Mouse (Mus musculus) megakaryocyte, embryonic 14.5 days (primary cell): ENCODE results near the gene Gm29276. TPM values are rescaled to one million over a fixed set of nuclear protein-coding genes. Genes with fewer than 3 reads are reported as not detected.
"Not testable (repeated sequence)": the region's sequence is repeated elsewhere in the genome, so short reads cannot be mapped to it uniquely, and the experiment has no call there.

Source experiments
- H3K27me3 ChIP-seq: replicated peaks from 2 replicates; pipeline ENCODE3; 2012; ENCODE audit warnings: inconsistent platforms
- H3K36me3 ChIP-seq: replicated peaks from 2 replicates; pipeline ENCODE3; 2012; ENCODE audit warnings: low read length, inconsistent platforms, mixed read lengths
- H3K4me1 ChIP-seq: 2 replicates; pipeline ENCODE4 v1.6.1; 2012; ENCODE audit warnings: inconsistent platforms
- H3K4me3 ChIP-seq: replicated peaks from 2 replicates; pipeline ENCODE3; 2012; ENCODE audit warnings: moderate library complexity, mild to moderate bottlenecking, inconsistent platforms
- H3K9me3 ChIP-seq: 2 replicates; pipeline ENCODE4 v1.6.1; 2012; ENCODE audit warnings: inconsistent platforms
- polyA plus RNA-seq: library from polyadenylated mRNA; stranded (reverse); fragments of >175 nt; gene quantifications from 2 replicates; pipeline ENCODE4 v1.2.3, GENCODE M21; 2012; ENCODE audit warnings: low replicate concordance; ENCODE audit not compliant: insufficient read depth

The Gm29276 gene
- not detected in 2 replicates for polyA plus RNA-seq

DNA sequence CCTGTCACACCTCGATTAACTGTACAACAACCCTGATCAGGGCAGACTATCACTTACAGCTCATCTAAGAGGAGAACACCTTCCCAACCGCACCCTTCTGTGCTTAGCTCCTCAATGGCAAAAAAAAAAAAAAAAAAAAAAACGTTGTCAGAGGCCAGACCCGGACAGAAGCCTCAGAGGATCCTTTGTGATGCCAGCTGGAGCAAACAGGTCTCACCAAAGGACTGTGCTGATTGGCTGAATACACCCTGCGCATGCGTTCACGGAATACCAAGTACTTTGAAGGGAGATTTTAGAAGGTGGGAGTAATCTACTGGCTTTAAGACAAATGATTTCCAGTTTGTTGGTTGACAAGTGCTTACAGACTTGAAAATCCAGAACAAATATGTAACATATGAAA is at the start of gene Gm29276:
TSS of gene Gm29276 (minus strand) at position 101 of the 400 bp plus-strand sequence.
- not testable (repeated sequence) for H3K27me3 ChIP-seq, H3K9me3 ChIP-seq, H3K4me3 ChIP-seq, H3K36me3 ChIP-seq, H3K4me1 ChIP-seq
